Mouse (Mus musculus) heart, embryonic 16.5 days (tissue): ENCODE results near the gene Ndufa11. TPM values are rescaled to one million over a fixed set of nuclear protein-coding genes. Genes with fewer than 3 reads are reported as not detected.

ENCODE experiments used
- ATAC-seq: fragments of 200-750 bp; cut with Nextera tagmentation; replicated peaks from 2 replicates; pipeline ENCODE4 v1.8.0; 2017; ENCODE audit warnings: moderate number of reproducible peaks; ENCODE audit not compliant: insufficient read depth, low FRiP score; ENCODE audit errors: extremely low read depth
- H3K27ac ChIP-seq: fragments of 300-500 bp; sonication (generic); 2 replicates; pipeline ENCODE4 v1.5.1; 2014; ENCODE audit warnings: mild to moderate bottlenecking, low read length, control low read depth, moderate library complexity
- H3K27me3 ChIP-seq: fragments of 300-500 bp; sonication (generic); 2 replicates; pipeline ENCODE4 v1.6.1; 2014; ENCODE audit warnings: low read length, mixed read lengths; ENCODE audit not compliant: control insufficient read depth, insufficient read depth
- H3K36me3 ChIP-seq: fragments of 300-500 bp; sonication (generic); 2 replicates; pipeline ENCODE4 v1.6.1; 2014; ENCODE audit not compliant: control insufficient read depth, insufficient read depth
- H3K4me1 ChIP-seq: fragments of 300-500 bp; sonication (generic); 2 replicates; pipeline ENCODE4 v1.6.1; 2014; ENCODE audit warnings: low read length, mixed read lengths; ENCODE audit not compliant: control insufficient read depth, insufficient read depth
- H3K4me2 ChIP-seq: fragments of 300-500 bp; sonication (generic); 2 replicates; pipeline ENCODE4 v1.6.1; 2014; ENCODE audit warnings: low read depth, mild to moderate bottlenecking, control low read depth, low read length
- H3K4me3 ChIP-seq: fragments of 300-500 bp; sonication (generic); 2 replicates; pipeline ENCODE4 v1.5.1; 2014; ENCODE audit warnings: mild to moderate bottlenecking, control low read depth, low read length
- H3K9ac ChIP-seq: fragments of 300-500 bp; sonication (generic); 2 replicates; pipeline ENCODE4 v1.6.1; 2014; ENCODE audit warnings: low read length, control low read depth
- H3K9me3 ChIP-seq: fragments of 300-500 bp; sonication (generic); replicated peaks from 2 replicates; pipeline ENCODE4 v1.6.1; 2016; ENCODE audit warnings: low read length; ENCODE audit not compliant: control insufficient read depth
- WGBS: fragments of 180-500 bp; shearing (Covaris S2); extraction: QIAGEN DNeasy Blood & Tissue Kit; methylation state at CpG from one replicate; pipeline ENCODE4 v1.1.7; 2014; 5-methylcytosine and 5-hydroxymethylcytosine counted together
- polyA plus RNA-seq: library from polyadenylated mRNA; unstranded; fragments of >200 nt; fragmentation: Nextera tagmentation; extraction: Ambion mirVana; gene quantifications from 2 replicates; pipeline ENCODE4 v1.2.1, GENCODE M21; 2015

The Ndufa11 gene
- polyA plus RNA-seq, 1 experiment from 2014 or later = 1,043 TPM

- Histone ChIP-seq H3K9ac (no peak overlapping the region), H3K27me3 (no peaks in the 10 kb centered on the region), H3K4me1 (no peaks in the 10 kb centered on the region), H3K36me3 (peaks cover 80% of the 10 kb centered on the region), H3K9me3 (no peaks in the 10 kb centered on the region), H3K27ac (no peak overlapping the region), H3K4me2 (no peak overlapping the region), H3K4me3 (no peak overlapping the region)
- ATAC-seq = no peak
- 80% methylated on average over 4 of the region's 4 CpGs for WGBS
These were observed 8.9 kb upstream of the Ndufa11 start for GRCm38 (mm10) chr17:56708692-56709091.

GRCm38 (mm10) chr17:56709708-56710107, 7.9 kb upstream of the Ndufa11 start:
- no peak for ATAC-seq
- WGBS = 84% methylated on average over 3 of the region's 3 CpGs
- Histone ChIP-seq H3K4me3 (no peak overlapping the region), H3K4me1 (no peaks in the 10 kb centered on the region), H3K36me3 (peaks cover 71% of the 10 kb centered on the region), H3K4me2 (no peak overlapping the region), H3K27me3 (no peaks in the 10 kb centered on the region), H3K27ac (no peak overlapping the region), H3K9me3 (no peaks in the 10 kb centered on the region), H3K9ac (no peak overlapping the region)

GRCm38 (mm10) chr17:56715360-56715759, 2.2 kb upstream of the Ndufa11 start:
- H3K9me3 ChIP-seq = no peaks in the 10 kb centered on the region
- H3K4me1 ChIP-seq = peaks cover 22% of the 10 kb centered on the region
- H3K4me2 ChIP-seq = no peak overlapping the region
- H3K36me3 ChIP-seq = peaks cover 18% of the 10 kb centered on the region
- no peak for ATAC-seq
- 54% methylated on average over 11 of the region's 11 CpGs for WGBS
- H3K4me3 ChIP-seq = no peak overlapping the region
- H3K27ac ChIP-seq = no peak overlapping the region
- H3K27me3 ChIP-seq = no peaks in the 10 kb centered on the region
- no peak overlapping the region; the same call in 1 of the 2 replicates for H3K9ac ChIP-seq

GRCm38 (mm10) chr17:56715914-56716654, 1.5 kb upstream of the Ndufa11 start:
- Histone ChIP-seq H3K27me3 (no peaks in the 10 kb centered on the region), H3K4me1 (peaks cover 22% of the 10 kb centered on the region), H3K27ac (peak overlapping the region; percentile 71), H3K36me3 (peaks cover 10% of the 10 kb centered on the region), H3K4me3 (peak overlapping the region; percentile 87), H3K4me2 (peak overlapping the region; percentile 79), H3K9ac (peak overlapping the region; percentile 83), H3K9me3 (no peaks in the 10 kb centered on the region)
- ATAC-seq = no peak
- 25% methylated on average over 22 of the region's 22 CpGs for WGBS

- Histone ChIP-seq H3K27ac (peak overlapping the region; percentile 85), H3K4me3 (peak overlapping the region; percentile 87), H3K4me1 (peaks cover 22% of the 10 kb centered on the region), H3K27me3 (no peaks in the 10 kb centered on the region), H3K9me3 (no peaks in the 10 kb centered on the region), H3K4me2 (peak overlapping the region; percentile 79), H3K9ac (peak overlapping the region; percentile 96), H3K36me3 (peaks cover 10% of the 10 kb centered on the region)
- ATAC-seq = peak; percentile 91
- under 1% methylated on average over 54 of the region's 55 CpGs for WGBS
These were observed 758 bp upstream of the Ndufa11 start for GRCm38 (mm10) chr17:56716655-56717362.

GRCm38 (mm10) chr17:56722441-56722840, 4.9 kb downstream of the Ndufa11 start:
- 80% methylated on average over 5 of the region's 5 CpGs for WGBS
- Histone ChIP-seq H3K4me3 (no peak overlapping the region), H3K9me3 (peaks cover 5% of the 10 kb centered on the region; the same call in 1 of the 2 replicates), H3K4me2 (no peak overlapping the region), H3K9ac (no peak overlapping the region; the same call in 1 of the 2 replicates), H3K27ac (0 out of 2 replicates have a peak overlapping the region, but pooled peaks have one; percentile 27), H3K36me3 (peaks cover 29% of the 10 kb centered on the region), H3K4me1 (peaks cover 31% of the 10 kb centered on the region), H3K27me3 (no peaks in the 10 kb centered on the region)
- ATAC-seq = no peak

- 75% methylated on average over 11 of the region's 11 CpGs for WGBS
- Histone ChIP-seq H3K9me3 (peaks cover 5% of the 10 kb centered on the region; the same call in 1 of the 2 replicates), H3K4me3 (no peak overlapping the region), H3K36me3 (peaks cover 29% of the 10 kb centered on the region), H3K27ac (no peak overlapping the region), H3K4me2 (no peak overlapping the region), H3K4me1 (peaks cover 39% of the 10 kb centered on the region), H3K27me3 (no peaks in the 10 kb centered on the region), H3K9ac (peak overlapping the region; percentile 1; the same call in 1 of the 2 replicates)
- no peak for ATAC-seq
These were observed 6.0 kb downstream of the Ndufa11 start for GRCm38 (mm10) chr17:56723419-56724161.

- Histone ChIP-seq H3K4me1 (peaks cover 41% of the 10 kb centered on the region), H3K4me2 (peak overlapping the region; percentile 52; the same call in 1 of the 2 replicates), H3K27me3 (no peaks in the 10 kb centered on the region), H3K36me3 (peaks cover 19% of the 10 kb centered on the region), H3K27ac (peak overlapping the region; percentile 83), H3K9me3 (peaks cover 5% of the 10 kb centered on the region; the same call in 1 of the 2 replicates), H3K4me3 (no peak overlapping the region), H3K9ac (peak overlapping the region; percentile 49)
- no peak; the same call in 1 of the 2 replicates for ATAC-seq
- WGBS = 13% methylated on average over 7 of the region's 7 CpGs
These were observed 9.6 kb downstream of the Ndufa11 start for GRCm38 (mm10) chr17:56727029-56727649.
